Mouse (Mus musculus) small intestine, adult 2 months (tissue): Measurements from ENCODE around the gene Tceal3.

ENCODE experiments used
- CTCF ChIP-seq: fragments of 200-500 bp; IDR thresholded peaks from 2 replicates; pipeline ENCODE4 v1.5.1; 2012; ENCODE audit warnings: low read depth, mild to moderate bottlenecking, control low read depth, inconsistent platforms, low read length, moderate library complexity, mixed read lengths; ENCODE audit not compliant: insufficient replicate concordance, insufficient read length; ENCODE audit errors: extremely low read depth
- POLR2A ChIP-seq: fragments of 200-500 bp; IDR thresholded peaks from 2 replicates; pipeline ENCODE4 v1.6.1; 2012; ENCODE audit warnings: low read depth, mild to moderate bottlenecking, control low read depth, inconsistent platforms, low read length, moderate library complexity

DNA sequence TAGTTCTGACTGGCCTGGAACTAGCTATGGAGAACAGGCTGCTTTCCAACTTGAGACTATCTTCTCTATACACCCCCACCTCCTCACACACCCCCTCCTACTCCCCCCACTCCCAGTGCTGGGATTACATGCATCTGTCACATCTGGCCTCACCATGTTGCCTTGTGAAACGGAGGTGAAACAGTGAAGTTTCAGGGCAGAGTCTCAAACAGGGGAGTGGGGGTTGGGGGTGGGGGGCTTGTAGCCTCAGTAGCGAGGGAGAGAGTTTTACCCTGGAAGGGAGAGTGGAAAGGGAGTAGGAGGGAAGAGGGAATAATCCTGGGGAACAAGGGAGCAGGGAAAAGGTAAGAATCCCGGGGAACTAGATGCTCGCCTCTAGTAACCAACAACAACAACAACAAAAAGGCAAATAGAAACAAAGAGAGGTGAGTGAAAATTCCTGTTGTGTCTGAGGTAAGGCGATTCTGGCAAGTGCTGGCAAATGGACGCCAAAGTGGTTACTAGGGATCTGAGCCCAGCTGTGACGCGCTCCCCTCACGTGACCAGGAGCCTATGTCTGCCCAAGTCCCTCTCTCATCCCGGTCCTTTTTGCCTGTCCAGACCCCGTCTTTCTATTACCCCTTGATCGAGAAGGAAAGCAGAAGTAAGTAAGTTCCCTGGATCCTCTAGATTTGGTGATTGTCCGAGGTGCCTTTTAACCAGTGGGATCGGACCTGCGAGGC lies 117.0 kb downstream of the Tceal3 start, which contains the start of gene Tceal1:
- no peak for TF ChIP-seq POLR2A
- no peak for TF ChIP-seq CTCF
